Mouse (Mus musculus) central nervous system, embryonic 14 days (tissue): ENCODE data around the gene Gm2696. TPM values are rescaled to one million over a fixed set of nuclear protein-coding genes. Genes with fewer than 3 reads are reported as not detected.

Source experiments
- polyA plus RNA-seq: library from polyadenylated mRNA; depleted of rRNA; stranded (reverse); fragments of >200 nt; gene quantifications from 2 replicates; pipeline ENCODE4 v1.2.3, GENCODE M21; 2012; rRNA removed

The Gm2696 gene
- not detected in 2 replicates for polyA plus RNA-seq

GRCm38 (mm10) chr10:77814382-77814781 lies at the start of gene Gm2696:
Gene Gm2696 (plus strand): TSS chr10:77814682.

GRCm38 (mm10) chr10:77771225-77771624 lies 43.3 kb upstream of the Gm2696 start, which contains the start of gene Gm3238:
Gene Gm3238 (minus strand): TSS chr10:77771325.

GRCm38 (mm10) chr10:77776844-77777243 lies 37.6 kb upstream of the Gm2696 start, which contains the start of gene Gm7138:
Gene Gm7138 (minus strand): TSS chr10:77776944.

GRCm38 (mm10) chr10:77782442-77782841 lies 32.0 kb upstream of the Gm2696 start, which contains the start of gene Gm3250:
Gene Gm3250 (minus strand): TSS chr10:77782542.

GRCm38 (mm10) chr10:77787876-77788275 lies 26.6 kb upstream of the Gm2696 start, which contains the start of gene Gm7137:
Gene Gm7137 (minus strand): TSS chr10:77788200.

GRCm38 (mm10) chr10:77794976-77795375 lies 19.5 kb upstream of the Gm2696 start, which contains the start of gene Gm9639:
Gene Gm9639 (minus strand): TSS chr10:77795076.

GRCm38 (mm10) chr10:77798921-77799508 lies 15.5 kb upstream of the Gm2696 start, which contains the start of gene Gm19668:
Gene Gm19668 (minus strand): TSS chr10:77799133.

GRCm38 (mm10) chr10:77811743-77812142 lies 2.7 kb upstream of the Gm2696 start, which contains the start of gene Gm9507:
Gene Gm9507 (minus strand): TSS chr10:77811843.

GRCm38 (mm10) chr10:77826951-77827350 lies 12.5 kb downstream of the Gm2696 start, which contains the start of gene Krtap10-4:
Gene Krtap10-4 (minus strand): TSS chr10:77827095.

GRCm38 (mm10) chr10:77835647-77836046 lies 21.2 kb downstream of the Gm2696 start, which contains the start of gene Krtap10-10:
Gene Krtap10-10 (plus strand): TSS chr10:77835947.

GRCm38 (mm10) chr10:77846503-77846902 lies 32.0 kb downstream of the Gm2696 start, which contains the start of gene Gm36176:
Gene Gm36176 (plus strand): TSS chr10:77846803.

GRCm38 (mm10) chr10:77852559-77852958 lies 38.1 kb downstream of the Gm2696 start, which contains the start of gene Gm10318:
Gene Gm10318 (plus strand): TSS chr10:77852859.

GRCm38 (mm10) chr10:77861675-77862074 lies 47.2 kb downstream of the Gm2696 start, which contains the start of gene Gm3285:
Gene Gm3285 (plus strand): TSS chr10:77861975.

Other genes starting within 250 kb of the Gm2696 start
- gene Pttg1ip, start 233.0 kb upstream of the Gm2696 start, polyA plus RNA-seq, result 68.2 and 79.0 TPM in 2 replicates
- 396 and 401 TPM in 2 replicates for gene Sumo3, start 208.6 kb upstream of the Gm2696 start, polyA plus RNA-seq
- 97.1 and 120 TPM in 2 replicates for gene Gm49325, start 208.5 kb upstream of the Gm2696 start, polyA plus RNA-seq
- gene Ube2g2, start 192.4 kb upstream of the Gm2696 start, polyA plus RNA-seq, result 63.3 and 68.8 TPM in 2 replicates
- gene Tspear, start 128.1 kb upstream of the Gm2696 start, polyA plus RNA-seq, result 0.48 and 1.0 TPM in 2 replicates
- gene Gm19402, start 123.9 kb upstream of the Gm2696 start, polyA plus RNA-seq, result not detected in 2 replicates
- not detected in 2 replicates for gene Gm9508, start 117.4 kb upstream of the Gm2696 start, polyA plus RNA-seq
- not detected in 2 replicates for gene Gm10272, start 108.1 kb upstream of the Gm2696 start, polyA plus RNA-seq
- gene Gm10024, start 103.2 kb upstream of the Gm2696 start, polyA plus RNA-seq, result not detected in 2 replicates
- not detected in 2 replicates for gene Gm10142, start 98.9 kb upstream of the Gm2696 start, polyA plus RNA-seq
- not detected in 2 replicates for gene Krtap12-1, start 94.1 kb upstream of the Gm2696 start, polyA plus RNA-seq
- gene Gm10100, start 88.2 kb upstream of the Gm2696 start, polyA plus RNA-seq, result not detected in 2 replicates
- not detected in 2 replicates for gene Gm18596, start 72.0 kb upstream of the Gm2696 start, polyA plus RNA-seq
- gene Gm9736, start 63.3 kb upstream of the Gm2696 start, polyA plus RNA-seq, result not detected in 2 replicates
- not detected in 2 replicates for gene Gm3233, start 55.0 kb upstream of the Gm2696 start, polyA plus RNA-seq
- not detected in 2 replicates for gene Gm3238, start 43.4 kb upstream of the Gm2696 start, polyA plus RNA-seq
- gene Gm7138, start 37.7 kb upstream of the Gm2696 start, polyA plus RNA-seq, result not detected in 2 replicates
- gene Gm3250, start 32.1 kb upstream of the Gm2696 start, polyA plus RNA-seq, result not detected in 2 replicates
- not detected in 2 replicates for gene Gm7137, start 26.5 kb upstream of the Gm2696 start, polyA plus RNA-seq
- not detected in 2 replicates for gene Gm9639, start 19.6 kb upstream of the Gm2696 start, polyA plus RNA-seq
- not detected in 2 replicates for gene Gm19668, start 15.5 kb upstream of the Gm2696 start, polyA plus RNA-seq
- not detected in 2 replicates for gene Gm9507, start 2.8 kb upstream of the Gm2696 start, polyA plus RNA-seq
- gene Krtap10-4, start 12.4 kb downstream of the Gm2696 start, polyA plus RNA-seq, result not detected in 2 replicates
- gene Krtap10-10, start 21.3 kb downstream of the Gm2696 start, polyA plus RNA-seq, result not detected in 2 replicates
- not detected in 2 replicates for gene Gm36176, start 32.1 kb downstream of the Gm2696 start, polyA plus RNA-seq
- not detected in 2 replicates for gene Gm10318, start 38.2 kb downstream of the Gm2696 start, polyA plus RNA-seq
- gene Gm3285, start 47.3 kb downstream of the Gm2696 start, polyA plus RNA-seq, result not detected in 2 replicates
- gene Lrrc3, start 87.9 kb downstream of the Gm2696 start, polyA plus RNA-seq, result 7.8 and 8.8 TPM in 2 replicates
- gene Trpm2, start 155.9 kb downstream of the Gm2696 start, polyA plus RNA-seq, result 5.5 and 5.7 TPM in 2 replicates
- 56.4 and 61.4 TPM in 2 replicates for gene 1810043G02Rik, start 163.8 kb downstream of the Gm2696 start, polyA plus RNA-seq
- 127 and 130 TPM in 2 replicates for gene Pfkl, start 195.4 kb downstream of the Gm2696 start, polyA plus RNA-seq
- gene Dnmt3l, start 227.3 kb downstream of the Gm2696 start, polyA plus RNA-seq, result 0.10 TPM in 1 of 2 replicates, not detected in the other
- gene Aire, start 228.9 kb downstream of the Gm2696 start, polyA plus RNA-seq, result 0.57 and 0.96 TPM in 2 replicates